Mouse (Mus musculus): ENCODE measurements around the gene Nfkbiz. TPM values are rescaled to one million over a fixed set of nuclear protein-coding genes. Genes with fewer than 3 reads are reported as not detected.

The Nfkbiz gene
- polyA plus RNA-seq, 1 experiment from 2014 or later = 7.8 TPM

GRCm38 (mm10) chr16:55837168-55837567 lies 1.5 kb downstream of the Nfkbiz start:
- H3K36me3 ChIP-seq (ENCODE audit: control insufficient read depth, insufficient read depth) = no peaks in the 10 kb centered on the region
- no peak for TF ChIP-seq CTCF (IDR thresholded peaks at IDR 0.05; ENCODE audit: low read depth)
- 82% methylated on average over 2 of the region's 2 CpGs for WGBS
- ATAC-seq = no peak
- no peak overlapping the region for H3K4me3 ChIP-seq (ENCODE audit: low read depth, low read length)
- no peak overlapping the region for H3K9ac ChIP-seq (ENCODE audit: low read depth, low read length)
- no peak overlapping the region for H3K4me2 ChIP-seq (replicated peaks; ENCODE audit: low read depth)
- H3K9me3 ChIP-seq (ENCODE audit: control insufficient read depth) = no peaks in the 10 kb centered on the region
- H3K27me3 ChIP-seq (replicated peaks; ENCODE audit: control insufficient read depth, insufficient read depth, low read length) = no peaks in the 10 kb centered on the region
- H3K4me1 ChIP-seq (replicated peaks; ENCODE audit: control insufficient read depth, insufficient read depth, low read length) = no peaks in the 10 kb centered on the region
- no peak overlapping the region for H3K27ac ChIP-seq (ENCODE audit: low read depth, low read length)

- Histone ChIP-seq H3K4me1 (replicated peaks; ENCODE audit: control insufficient read depth, insufficient read depth, low read length) (0 out of 2 replicates have a peak, but pooled peaks cover 5% of the 10 kb centered on the region), H3K27ac (ENCODE audit: low read depth, low read length) (no peak overlapping the region), H3K4me2 (replicated peaks; ENCODE audit: low read depth) (no peak overlapping the region), H3K4me3 (ENCODE audit: low read depth, low read length) (no peak overlapping the region), H3K27me3 (replicated peaks; ENCODE audit: control insufficient read depth, insufficient read depth, low read length) (no peaks in the 10 kb centered on the region), H3K36me3 (ENCODE audit: control insufficient read depth, insufficient read depth) (no peaks in the 10 kb centered on the region), H3K9ac (ENCODE audit: low read depth, low read length) (no peak overlapping the region), H3K9me3 (ENCODE audit: control insufficient read depth) (no peaks in the 10 kb centered on the region)
- no peak for TF ChIP-seq CTCF (IDR thresholded peaks at IDR 0.05; ENCODE audit: low read depth)
- ATAC-seq = no peak
Observed at GRCm38 (mm10) chr16:55835798-55836197, 2.9 kb downstream of the Nfkbiz start.

GRCm38 (mm10) chr16:55832617-55833016 lies 6.1 kb downstream of the Nfkbiz start:
- H3K27me3 ChIP-seq (replicated peaks; ENCODE audit: control insufficient read depth, insufficient read depth, low read length) = no peaks in the 10 kb centered on the region
- no peak overlapping the region for H3K4me3 ChIP-seq (ENCODE audit: low read depth, low read length)
- no peak for ATAC-seq
- no peak overlapping the region for H3K27ac ChIP-seq (ENCODE audit: low read depth, low read length)
- no peak overlapping the region for H3K9ac ChIP-seq (ENCODE audit: low read depth, low read length)
- H3K4me1 ChIP-seq (replicated peaks; ENCODE audit: control insufficient read depth, insufficient read depth, low read length) = 0 out of 2 replicates have a peak, but pooled peaks cover 5% of the 10 kb centered on the region
- TF ChIP-seq CTCF (IDR thresholded peaks at IDR 0.05; ENCODE audit: low read depth) = no peak
- H3K36me3 ChIP-seq (ENCODE audit: control insufficient read depth, insufficient read depth) = no peaks in the 10 kb centered on the region
- no peak overlapping the region for H3K4me2 ChIP-seq (replicated peaks; ENCODE audit: low read depth)
- no peaks in the 10 kb centered on the region for H3K9me3 ChIP-seq (ENCODE audit: control insufficient read depth)
- WGBS = 85% methylated on average over 8 of the region's 8 CpGs

- 0 out of 2 replicates have a peak, but pooled peaks cover 5% of the 10 kb centered on the region for H3K4me1 ChIP-seq (replicated peaks; ENCODE audit: control insufficient read depth, insufficient read depth, low read length)
- no peaks in the 10 kb centered on the region for H3K36me3 ChIP-seq (ENCODE audit: control insufficient read depth, insufficient read depth)
- H3K9me3 ChIP-seq (ENCODE audit: control insufficient read depth) = no peaks in the 10 kb centered on the region
- 0 out of 2 replicates have a peak, but pooled peaks have one; percentile 33 for ATAC-seq
- H3K9ac ChIP-seq (ENCODE audit: low read depth, low read length) = no peak overlapping the region
- no peak overlapping the region for H3K4me2 ChIP-seq (replicated peaks; ENCODE audit: low read depth)
- 65% methylated on average over 6 of the region's 6 CpGs for WGBS
- no peaks in the 10 kb centered on the region for H3K27me3 ChIP-seq (replicated peaks; ENCODE audit: control insufficient read depth, insufficient read depth, low read length)
- no peak overlapping the region for H3K4me3 ChIP-seq (ENCODE audit: low read depth, low read length)
- TF ChIP-seq CTCF (IDR thresholded peaks at IDR 0.05; ENCODE audit: low read depth) = no peak
- H3K27ac ChIP-seq (ENCODE audit: low read depth, low read length) = no peak overlapping the region
Observed at GRCm38 (mm10) chr16:55832040-55832439, 6.7 kb downstream of the Nfkbiz start.

- WGBS = 47% methylated on average over 1 of the region's 1 CpGs
- no peak overlapping the region for H3K27ac ChIP-seq (ENCODE audit: low read depth, low read length)
- no peak overlapping the region for H3K9ac ChIP-seq (ENCODE audit: low read depth, low read length)
- no peak overlapping the region for H3K4me2 ChIP-seq (replicated peaks; ENCODE audit: low read depth)
- H3K36me3 ChIP-seq (ENCODE audit: control insufficient read depth, insufficient read depth) = no peaks in the 10 kb centered on the region
- TF ChIP-seq CTCF (IDR thresholded peaks at IDR 0.05; ENCODE audit: low read depth) = no peak
- H3K4me3 ChIP-seq (ENCODE audit: low read depth, low read length) = no peak overlapping the region
- no peaks in the 10 kb centered on the region for H3K9me3 ChIP-seq (ENCODE audit: control insufficient read depth)
- no peak for ATAC-seq
- H3K4me1 ChIP-seq (replicated peaks; ENCODE audit: control insufficient read depth, insufficient read depth, low read length) = 0 out of 2 replicates have a peak, but pooled peaks cover 5% of the 10 kb centered on the region
- no peaks in the 10 kb centered on the region for H3K27me3 ChIP-seq (replicated peaks; ENCODE audit: control insufficient read depth, insufficient read depth, low read length)
Observed at GRCm38 (mm10) chr16:55831451-55831850, 7.2 kb downstream of the Nfkbiz start.

GRCm38 (mm10) chr16:55823398-55824155 lies 15.1 kb downstream of the Nfkbiz start:
- no peak for ATAC-seq
- H3K4me1 ChIP-seq (replicated peaks; ENCODE audit: control insufficient read depth, insufficient read depth, low read length) = no peaks in the 10 kb centered on the region
- no peaks in the 10 kb centered on the region for H3K36me3 ChIP-seq (ENCODE audit: control insufficient read depth, insufficient read depth)
- WGBS = 54% methylated on average over 11 of the region's 11 CpGs
- peak overlapping the region; percentile 24; the same call in 1 of the 2 replicates for H3K27ac ChIP-seq (ENCODE audit: low read depth, low read length)
- 0 out of 2 replicates have a peak overlapping the region, but pooled peaks have one; percentile 98 for H3K4me3 ChIP-seq (ENCODE audit: low read depth, low read length)
- H3K9ac ChIP-seq (ENCODE audit: low read depth, low read length) = no peak overlapping the region
- H3K27me3 ChIP-seq (replicated peaks; ENCODE audit: control insufficient read depth, insufficient read depth, low read length) = no peaks in the 10 kb centered on the region
- peak; percentile 55 for TF ChIP-seq CTCF (IDR thresholded peaks at IDR 0.05; ENCODE audit: low read depth)
- no peaks in the 10 kb centered on the region for H3K9me3 ChIP-seq (ENCODE audit: control insufficient read depth)
- H3K4me2 ChIP-seq (replicated peaks; ENCODE audit: low read depth) = peak overlapping the region; percentile 71

Data from intestine, postnatal 0 days (tissue).